Mouse (Mus musculus) heart, postnatal 0 days (tissue): ENCODE data around the gene 5830411N06Rik. TPM values are rescaled to one million over a fixed set of nuclear protein-coding genes. Genes with fewer than 3 reads are reported as not detected.

Experiments
- ATAC-seq: fragments of 200-750 bp; cut with Nextera tagmentation; 2 replicates; pipeline ENCODE4 v1.8.0; 2017; ENCODE audit warnings: low read depth, moderate number of reproducible peaks, moderate library complexity; ENCODE audit not compliant: insufficient read depth
- DNase-seq: peaks from one replicate; pipeline ENCODE4 v3.0.0-alpha.2; 2016; ENCODE audit warnings: low spot score
- H3K27ac ChIP-seq: fragments of 300-500 bp; sonication (generic); 2 replicates; pipeline ENCODE4 v1.5.1; 2014; ENCODE audit warnings: low read depth, mild to moderate bottlenecking
- H3K27me3 ChIP-seq: fragments of 300-500 bp; sonication (generic); 2 replicates; pipeline ENCODE4 v1.6.1; 2014; ENCODE audit warnings: low read length, mixed read lengths; ENCODE audit not compliant: control insufficient read depth, insufficient read depth
- H3K36me3 ChIP-seq: fragments of 300-500 bp; sonication (generic); replicated peaks from 2 replicates; pipeline ENCODE4 v1.6.1; 2014; ENCODE audit warnings: low read length, mixed read lengths; ENCODE audit not compliant: control insufficient read depth, insufficient read depth
- H3K4me1 ChIP-seq: fragments of 300-500 bp; sonication (generic); 2 replicates; pipeline ENCODE4 v1.6.1; 2014; ENCODE audit warnings: antibody characterized with exemption; ENCODE audit not compliant: control insufficient read depth, insufficient read depth
- H3K4me2 ChIP-seq: fragments of 300-500 bp; sonication (generic); 2 replicates; pipeline ENCODE4 v1.6.1; 2014; ENCODE audit warnings: low read depth, mild to moderate bottlenecking, low read length, moderate library complexity
- H3K4me3 ChIP-seq: fragments of 300-500 bp; sonication (generic); 2 replicates; pipeline ENCODE4 v1.5.1; 2014; ENCODE audit warnings: low read depth, low read length
- H3K9ac ChIP-seq: fragments of 300-500 bp; sonication (generic); replicated peaks from 2 replicates; pipeline ENCODE4 v1.6.1; 2014; ENCODE audit warnings: low read depth, low read length, mixed read lengths
- H3K9me3 ChIP-seq: fragments of 300-500 bp; sonication (generic); replicated peaks from 2 replicates; pipeline ENCODE4 v1.6.1; 2016; ENCODE audit warnings: low read length; ENCODE audit not compliant: control insufficient read depth
- CTCF ChIP-seq: IDR thresholded peaks from 2 replicates; pipeline ENCODE4 v1.5.1; 2016; ENCODE audit warnings: antibody characterized with exemption, control low read depth, low read depth
- EP300 ChIP-seq: IDR thresholded peaks from 2 replicates; pipeline ENCODE4 v1.6.1; 2016; ENCODE audit warnings: antibody characterized with exemption, low read depth
- WGBS: fragments of 180-500 bp; shearing (Covaris S2); extraction: QIAGEN DNeasy Blood & Tissue Kit; methylation state at CpG from one replicate; pipeline ENCODE4 v1.1.7; 2014; 5-methylcytosine and 5-hydroxymethylcytosine counted together
- polyA plus RNA-seq: library from polyadenylated mRNA; unstranded; fragments of >200 nt; fragmentation: Nextera tagmentation; extraction: Ambion mirVana; gene quantifications from 2 replicates; pipeline ENCODE4 v1.2.1, GENCODE M21; 2015
- total RNA-seq: library from RNA; depleted of rRNA; stranded (reverse); fragments of >200 nt; gene quantifications from 2 replicates; pipeline ENCODE4 v1.2.3, GENCODE M21; 2014; ENCODE audit warnings: low replicate concordance; rRNA removed

Gene 5830411N06Rik
- total RNA-seq (0.35 TPM in 1 of 2 replicates, not detected in the other), polyA plus RNA-seq (not detected in 2 replicates)

DNA sequence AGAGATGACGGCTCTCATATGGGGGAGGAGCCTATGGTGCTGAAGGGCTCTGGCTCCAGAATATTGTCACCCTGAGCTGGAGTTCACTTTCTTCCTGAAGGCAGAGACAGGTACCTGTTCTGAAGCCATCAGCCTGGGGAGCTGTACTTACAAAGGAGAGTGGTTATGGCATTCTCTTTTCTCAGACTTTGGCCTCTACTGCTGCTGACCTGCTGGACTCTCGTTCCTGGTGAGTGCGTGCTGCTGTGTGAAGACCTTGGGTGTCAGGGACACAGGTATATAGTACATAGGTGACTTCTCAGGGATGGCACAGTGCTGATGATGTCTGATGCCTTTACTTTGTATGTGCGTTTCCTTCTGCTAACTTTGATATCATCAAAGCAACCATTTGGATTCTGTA is at the start of gene 5830411N06Rik:
5830411N06Rik (plus strand) TSS at position 69 of the 400 bp plus-strand sequence.
- Histone ChIP-seq H3K36me3 (no peaks in the 10 kb centered on the region), H3K9me3 (0 out of 2 replicates have a peak, but pooled peaks cover 5% of the 10 kb centered on the region), H3K27me3 (no peaks in the 10 kb centered on the region), H3K4me1 (no peaks in the 10 kb centered on the region), H3K27ac (no peak within 1 kb of the TSS), H3K9ac (no peak within 1 kb of the TSS), H3K4me2 (no peak within 1 kb of the TSS), H3K4me3 (no peak within 1 kb of the TSS)
- TF ChIP-seq EP300: no peak
- no peak for TF ChIP-seq CTCF
- ATAC-seq (no peak), DNase-seq (no peak)
- WGBS: 65% methylated on average over 4 of the region's 4 CpGs

DNA sequence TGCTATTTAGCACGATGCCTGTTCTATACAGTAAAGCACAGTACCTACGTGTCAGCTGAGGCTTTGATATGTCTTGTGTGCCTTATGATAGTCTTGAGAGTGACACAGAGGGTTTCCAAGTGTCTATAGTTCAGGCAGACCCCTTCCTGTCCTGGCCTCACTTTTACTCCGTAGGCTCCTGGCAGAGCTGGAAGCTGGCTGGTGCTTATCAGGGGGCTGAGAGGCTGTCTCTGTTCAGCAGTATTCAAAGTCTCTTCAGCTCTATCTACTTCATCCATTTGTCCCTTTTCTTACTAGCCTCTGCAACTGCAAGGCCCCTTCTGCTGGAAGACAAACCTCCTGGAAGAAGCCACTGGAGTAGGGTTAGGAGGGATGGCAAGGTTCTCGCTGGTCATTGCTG is 46.0 kb upstream of the 5830411N06Rik start:
- Histone ChIP-seq H3K4me3 (no peak overlapping the region), H3K9me3 (no peaks in the 10 kb centered on the region), H3K4me1 (no peaks in the 10 kb centered on the region), H3K9ac (no peak overlapping the region), H3K36me3 (no peaks in the 10 kb centered on the region), H3K27me3 (no peaks in the 10 kb centered on the region), H3K27ac (no peak overlapping the region), H3K4me2 (no peak overlapping the region)
- DNase-seq: no peak
- 75% methylated on average over 4 of the region's 4 CpGs for WGBS
- no peak for ATAC-seq
- TF ChIP-seq CTCF: no peak
- TF ChIP-seq EP300: no peak

GRCm38 (mm10) chr7:140205864-140206263 is 41.2 kb upstream of the 5830411N06Rik start, which contains the start of gene Olfr524:
Gene Olfr524 (minus strand): TSS chr7:140205964.
- no peak for ATAC-seq
- H3K4me3 ChIP-seq: no peak within 1 kb of the TSS
- H3K36me3 ChIP-seq: no peaks in the 10 kb centered on the region
- H3K4me2 ChIP-seq: no peak within 1 kb of the TSS
- no peaks in the 10 kb centered on the region for H3K27me3 ChIP-seq
- no peak within 1 kb of the TSS for H3K27ac ChIP-seq
- H3K9me3 ChIP-seq: no peaks in the 10 kb centered on the region
- H3K9ac ChIP-seq: no peak within 1 kb of the TSS
- TF ChIP-seq EP300 (no peak), CTCF (no peak)
- H3K4me1 ChIP-seq: no peaks in the 10 kb centered on the region
- DNase-seq: no peak

DNA sequence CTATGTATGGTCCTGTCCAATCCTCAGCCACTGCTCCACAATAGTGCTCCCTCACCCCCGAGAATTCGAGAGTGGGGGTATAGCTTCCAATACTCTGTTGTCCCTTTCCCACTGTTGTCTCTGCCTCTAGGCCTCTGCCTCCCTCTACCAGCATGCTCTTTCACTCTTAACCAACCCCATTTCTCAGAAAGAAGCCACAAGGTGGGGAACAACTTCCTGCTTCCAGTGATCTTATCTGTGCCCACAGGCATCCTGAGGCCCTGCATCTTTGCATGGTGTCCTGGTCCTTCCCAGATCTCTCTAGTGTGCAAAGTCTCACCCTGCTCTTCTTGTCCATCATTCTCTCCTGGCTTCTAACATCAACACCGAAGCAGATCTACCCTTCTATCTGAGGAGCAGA is 40.2 kb upstream of the 5830411N06Rik start:
- H3K4me3 ChIP-seq: no peak overlapping the region
- H3K9ac ChIP-seq: no peak overlapping the region
- H3K27ac ChIP-seq: no peak overlapping the region
- no peak overlapping the region for H3K4me2 ChIP-seq
- H3K27me3 ChIP-seq: no peaks in the 10 kb centered on the region
- ATAC-seq: no peak
- no peak for TF ChIP-seq EP300
- TF ChIP-seq CTCF: no peak
- H3K36me3 ChIP-seq: no peaks in the 10 kb centered on the region
- WGBS: 64% methylated on average over 3 of the region's 3 CpGs
- H3K4me1 ChIP-seq: no peaks in the 10 kb centered on the region
- H3K9me3 ChIP-seq: no peaks in the 10 kb centered on the region
- no peak for DNase-seq

- Histone ChIP-seq H3K9me3 (no peaks in the 10 kb centered on the region), H3K27me3 (no peaks in the 10 kb centered on the region), H3K4me3 (no peak overlapping the region), H3K27ac (no peak overlapping the region), H3K36me3 (no peaks in the 10 kb centered on the region), H3K4me2 (no peak overlapping the region), H3K4me1 (no peaks in the 10 kb centered on the region), H3K9ac (no peak overlapping the region)
- TF ChIP-seq EP300: no peak
- no peak for TF ChIP-seq CTCF
- DNase-seq (no peak), ATAC-seq (no peak)
- 56% methylated on average over 8 of the region's 8 CpGs for WGBS
Measured at GRCm38 (mm10) chr7:140208153-140208552, 38.9 kb upstream of the 5830411N06Rik start.

- TF ChIP-seq EP300: no peak
- no peak overlapping the region for H3K9ac ChIP-seq
- DNase-seq (no peak), ATAC-seq (no peak)
- H3K36me3 ChIP-seq: no peaks in the 10 kb centered on the region
- H3K9me3 ChIP-seq: no peaks in the 10 kb centered on the region
- no peaks in the 10 kb centered on the region for H3K27me3 ChIP-seq
- no peak overlapping the region for H3K27ac ChIP-seq
- H3K4me3 ChIP-seq: no peak overlapping the region
- H3K4me2 ChIP-seq: no peak overlapping the region
- WGBS: 62% methylated on average over 3 of the region's 3 CpGs
- no peaks in the 10 kb centered on the region for H3K4me1 ChIP-seq
Measured at GRCm38 (mm10) chr7:140208677-140209076, 38.4 kb upstream of the 5830411N06Rik start.
